Mouse (Mus musculus): ENCODE results near the gene Tlx2.

DNA sequence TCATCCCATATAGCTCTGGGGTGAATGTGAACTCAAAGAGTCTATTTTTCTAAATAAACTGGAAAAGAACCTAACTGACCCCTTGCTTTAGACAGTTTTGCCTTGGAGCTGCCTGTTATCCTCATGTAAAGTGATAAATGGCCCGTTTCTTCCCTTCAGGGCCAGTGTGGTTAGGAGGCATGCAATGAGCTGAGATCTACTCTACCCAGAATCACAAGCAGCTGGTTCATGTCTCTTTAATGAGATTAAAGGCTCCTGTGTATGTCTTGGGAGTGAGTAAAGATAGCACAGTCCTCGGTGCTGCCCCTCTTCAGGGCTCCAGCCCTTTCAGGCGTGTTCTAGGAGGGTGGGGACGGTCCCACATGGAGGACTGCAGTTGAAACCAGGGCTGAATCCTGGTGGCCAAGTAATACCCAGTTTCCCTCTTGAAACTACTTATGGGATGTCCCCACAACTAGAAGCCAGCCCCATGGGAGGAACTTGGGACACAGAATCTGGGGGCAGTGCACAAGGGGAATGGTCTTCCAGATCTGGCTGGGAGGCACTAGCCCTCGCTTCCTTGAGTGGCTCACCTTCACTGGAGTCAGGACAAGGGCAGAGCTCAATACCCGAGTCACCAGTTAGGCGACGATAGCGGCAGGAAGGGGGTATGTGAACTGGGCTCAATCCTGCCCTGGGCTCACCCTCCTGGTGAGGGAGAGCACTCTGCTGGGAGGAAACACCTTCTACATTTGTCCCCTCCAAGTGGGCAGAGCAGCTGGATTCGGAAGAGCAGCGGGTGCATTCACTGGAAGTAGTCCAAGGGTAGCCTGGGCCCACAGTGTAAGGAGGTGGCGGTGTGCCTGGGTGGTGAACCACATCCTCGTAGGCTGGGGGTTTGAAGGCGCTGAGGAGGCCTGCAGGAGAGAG lies 49.0 kb upstream of the Tlx2 start:
- TF ChIP-seq POLR2A (IDR thresholded peaks at IDR 0.05; ENCODE audit: low read depth, low read length) = peak; percentile 10
- no peak for TF ChIP-seq CTCF (conservative IDR thresholded peaks at IDR 0.05; ENCODE audit: insufficient read depth, insufficient read length, low read depth, low read length)
